Mouse (Mus musculus) neural tube, embryonic 15.5 days (tissue): ENCODE results near the gene Olfr262. TPM values are rescaled to one million over a fixed set of nuclear protein-coding genes. Genes with fewer than 3 reads are reported as not detected.
"Not testable (repeated sequence)": the region's sequence is repeated elsewhere in the genome, so short reads cannot be mapped to it uniquely, and the experiment has no call there.

ENCODE experiments used
- ATAC-seq: fragments of 200-750 bp; cut with Nextera tagmentation; 2 replicates; pipeline ENCODE4 v1.8.0; 2017; ENCODE audit warnings: mild to moderate bottlenecking, moderate TSS enrichment, moderate library complexity; ENCODE audit not compliant: low FRiP score
- H3K27ac ChIP-seq: fragments of 300-500 bp; sonication (generic); replicated peaks from 2 replicates; pipeline ENCODE4 v1.5.1; 2015; ENCODE audit warnings: mild to moderate bottlenecking, inconsistent platforms
- H3K27me3 ChIP-seq: fragments of 300-500 bp; sonication (generic); replicated peaks from 2 replicates; pipeline ENCODE4 v1.6.1; 2015; ENCODE audit warnings: inconsistent platforms
- H3K36me3 ChIP-seq: fragments of 300-500 bp; sonication (generic); 2 replicates; pipeline ENCODE4 v1.6.1; 2015; ENCODE audit warnings: inconsistent platforms
- H3K4me1 ChIP-seq: fragments of 300-500 bp; sonication (generic); 2 replicates; pipeline ENCODE4 v1.6.1; 2015; ENCODE audit warnings: inconsistent platforms
- H3K4me2 ChIP-seq: fragments of 300-500 bp; sonication (generic); 2 replicates; pipeline ENCODE4 v1.6.1; 2015; ENCODE audit warnings: inconsistent platforms, mild to moderate bottlenecking, moderate library complexity
- H3K4me3 ChIP-seq: fragments of 300-500 bp; sonication (generic); replicated peaks from 2 replicates; pipeline ENCODE4 v1.5.1; 2015; ENCODE audit warnings: mild to moderate bottlenecking, inconsistent platforms
- H3K9ac ChIP-seq: fragments of 300-500 bp; sonication (generic); replicated peaks from 2 replicates; pipeline ENCODE4 v1.6.1; 2015; ENCODE audit warnings: mild to moderate bottlenecking, inconsistent platforms
- H3K9me3 ChIP-seq: fragments of 300-500 bp; sonication (generic); replicated peaks from 2 replicates; pipeline ENCODE4 v1.6.1; 2016; ENCODE audit warnings: inconsistent platforms
- WGBS: fragments of 180-500 bp; shearing (Covaris S2); methylation state at CpG from one replicate; pipeline ENCODE4 v1.1.7; 2015; ENCODE audit warnings: mixed read lengths; 5-methylcytosine and 5-hydroxymethylcytosine counted together
- polyA plus RNA-seq: library from polyadenylated mRNA; unstranded; fragments of >200 nt; fragmentation: Nextera tagmentation; extraction: Ambion mirVana; gene quantifications from 2 replicates; pipeline ENCODE4 v1.2.1, GENCODE M21; 2015

Gene Olfr262
- not detected in 2 replicates for polyA plus RNA-seq

GRCm38 (mm10) chr19:12241559-12241958 lies at the start of gene Olfr262:
TSS of gene Olfr262 (minus strand) at chr19:12241659.
- H3K4me3 ChIP-seq: no peak within 1 kb of the TSS
- H3K4me2 ChIP-seq: no peak within 1 kb of the TSS
- H3K4me1 ChIP-seq: no peaks in the 10 kb centered on the region
- no peak for ATAC-seq
- WGBS: 94% methylated on average over 1 of the region's 1 CpGs
- H3K27ac ChIP-seq: no peak within 1 kb of the TSS
- no peaks in the 10 kb centered on the region for H3K9me3 ChIP-seq
- no peaks in the 10 kb centered on the region for H3K27me3 ChIP-seq
- no peak within 1 kb of the TSS for H3K9ac ChIP-seq
- H3K36me3 ChIP-seq: no peaks in the 10 kb centered on the region

- Histone ChIP-seq H3K27ac (no peak within 1 kb of the TSS), H3K4me3 (no peak within 1 kb of the TSS), H3K27me3 (no peaks in the 10 kb centered on the region), H3K4me2 (no peak within 1 kb of the TSS), H3K36me3 (no peaks in the 10 kb centered on the region), H3K9me3 (no peaks in the 10 kb centered on the region), H3K9ac (no peak within 1 kb of the TSS), H3K4me1 (no peaks in the 10 kb centered on the region)
- no peak for ATAC-seq
- 81% methylated on average over 2 of the region's 2 CpGs for WGBS
Measured at GRCm38 (mm10) chr19:12279554-12279953, 38.1 kb upstream of the Olfr262 start, which contains the start of gene Olfr1434. TSS of gene Olfr1434 (plus strand) at chr19:12279854.

- Histone ChIP-seq H3K9ac (no peak within 1 kb of the TSS), H3K4me2 (no peak within 1 kb of the TSS), H3K27me3 (no peaks in the 10 kb centered on the region), H3K4me3 (no peak within 1 kb of the TSS), H3K36me3 (no peaks in the 10 kb centered on the region), H3K4me1 (no peaks in the 10 kb centered on the region), H3K9me3 (no peaks in the 10 kb centered on the region), H3K27ac (no peak within 1 kb of the TSS)
- no peak for ATAC-seq
- WGBS: 61% methylated on average over 1 of the region's 1 CpGs
Measured at GRCm38 (mm10) chr19:12260732-12261131, 19.3 kb upstream of the Olfr262 start, which contains the start of gene Olfr235. TSS of gene Olfr235 (plus strand) at chr19:12261032.

- not testable (repeated sequence) for H3K9ac ChIP-seq, H3K9me3 ChIP-seq, H3K27ac ChIP-seq, H3K36me3 ChIP-seq, H3K27me3 ChIP-seq, H3K4me2 ChIP-seq, H3K4me1 ChIP-seq, H3K4me3 ChIP-seq, ATAC-seq
Measured at GRCm38 (mm10) chr19:12232496-12232895, 9.0 kb downstream of the Olfr262 start, which contains the start of gene Olfr1432. TSS of gene Olfr1432 (minus strand) at chr19:12232596.

- 79% methylated on average over 1 of the region's 1 CpGs for WGBS
- ATAC-seq: no peak
- Histone ChIP-seq H3K36me3 (no peaks in the 10 kb centered on the region), H3K9me3 (no peaks in the 10 kb centered on the region), H3K4me3 (no peak within 1 kb of the TSS), H3K4me2 (no peak within 1 kb of the TSS), H3K27me3 (no peaks in the 10 kb centered on the region), H3K4me1 (no peaks in the 10 kb centered on the region), H3K9ac (no peak within 1 kb of the TSS), H3K27ac (no peak within 1 kb of the TSS)
Measured at GRCm38 (mm10) chr19:12200334-12200733, 41.1 kb downstream of the Olfr262 start, which contains the start of gene Olfr1431. TSS of gene Olfr1431 (plus strand) at chr19:12200634.

GRCm38 (mm10) chr19:12199076-12199475 lies 42.4 kb downstream of the Olfr262 start:
- H3K27me3 ChIP-seq, H3K27ac ChIP-seq, H3K36me3 ChIP-seq, H3K4me1 ChIP-seq, H3K9ac ChIP-seq, H3K4me3 ChIP-seq, H3K9me3 ChIP-seq, H3K4me2 ChIP-seq, ATAC-seq: not testable (repeated sequence)
- WGBS: 88% methylated on average over 4 of the region's 4 CpGs

Other genes starting within 250 kb of the Olfr262 start
- not detected in 2 replicates for gene Olfr1423, start 200.3 kb downstream of the Olfr262 start, polyA plus RNA-seq
- gene Olfr1424, start 179.0 kb downstream of the Olfr262 start, polyA plus RNA-seq: not detected in 2 replicates
- gene Olfr1425, start 163.9 kb downstream of the Olfr262 start, polyA plus RNA-seq: not detected in 2 replicates
- not detected in 2 replicates for gene Olfr1426, start 149.6 kb downstream of the Olfr262 start, polyA plus RNA-seq
- gene Olfr1427, start 138.3 kb downstream of the Olfr262 start, polyA plus RNA-seq: not detected in 2 replicates
- gene Olfr1428, start 125.8 kb downstream of the Olfr262 start, polyA plus RNA-seq: not detected in 2 replicates
- gene Olfr76, start 118.5 kb downstream of the Olfr262 start, polyA plus RNA-seq: not detected in 2 replicates
- not detected in 2 replicates for gene Olfr1555-ps1, start 71.5 kb downstream of the Olfr262 start, polyA plus RNA-seq
- gene Olfr1431, start 41.0 kb downstream of the Olfr262 start, polyA plus RNA-seq: not detected in 2 replicates
- gene Olfr1432, start 9.1 kb downstream of the Olfr262 start, polyA plus RNA-seq: not detected in 2 replicates
- not detected in 2 replicates for gene Olfr235, start 19.4 kb upstream of the Olfr262 start, polyA plus RNA-seq
- gene Olfr1434, start 38.2 kb upstream of the Olfr262 start, polyA plus RNA-seq: not detected in 2 replicates
- not detected in 2 replicates for gene Olfr1436, start 57.5 kb upstream of the Olfr262 start, polyA plus RNA-seq
- gene Olfr1437, start 83.4 kb upstream of the Olfr262 start, polyA plus RNA-seq: not detected in 2 replicates
- gene Olfr1438-ps1, start 94.3 kb upstream of the Olfr262 start, polyA plus RNA-seq: not detected in 2 replicates
- gene Olfr1440, start 145.6 kb upstream of the Olfr262 start, polyA plus RNA-seq: not detected in 2 replicates
- gene Olfr1441, start 175.8 kb upstream of the Olfr262 start, polyA plus RNA-seq: not detected in 2 replicates
- gene Pfpl, start 186.2 kb upstream of the Olfr262 start, polyA plus RNA-seq: not detected in 2 replicates
- gene Mpeg1, start 219.1 kb upstream of the Olfr262 start, polyA plus RNA-seq: 0.61 and 0.88 TPM in 2 replicates